Mouse (Mus musculus): ENCODE data around the gene Hdlbp. TPM values are rescaled to one million over a fixed set of nuclear protein-coding genes. Genes with fewer than 3 reads are reported as not detected.
A peak's percentile ranks its signal among the peaks of the same experiment; 100 is the strongest.
"Not testable (repeated sequence)": the region's sequence is repeated elsewhere in the genome, so short reads cannot be mapped to it uniquely, and the experiment has no call there.

Hdlbp gene
- polyA plus RNA-seq, 1 experiment from 2014 or later: 172 TPM

GRCm38 (mm10) chr1:93468626-93469025 lies 10.0 kb downstream of the Hdlbp start:
- H3K27me3 ChIP-seq (replicated peaks; ENCODE audit: insufficient read depth, low read length): no peaks in the 10 kb centered on the region
- no peak for ATAC-seq
- no peaks in the 10 kb centered on the region for H3K9me3 ChIP-seq (ENCODE audit: low read length)
- H3K27ac ChIP-seq (ENCODE audit: low read length): no peak overlapping the region
- H3K36me3 ChIP-seq (ENCODE audit: insufficient read depth, low read length): no peaks in the 10 kb centered on the region
- WGBS: 82% methylated on average over 4 of the region's 4 CpGs
- no peak overlapping the region for H3K4me3 ChIP-seq (ENCODE audit: low read depth, low read length)
- no peak overlapping the region for H3K4me2 ChIP-seq (replicated peaks; ENCODE audit: low read depth, low read length)
- H3K4me1 ChIP-seq (ENCODE audit: insufficient read depth, low read depth, low read length): no peaks in the 10 kb centered on the region
- H3K9ac ChIP-seq (replicated peaks; ENCODE audit: low read depth): no peak overlapping the region
- TF ChIP-seq CTCF (IDR thresholded peaks at IDR 0.05): no peak
- TF ChIP-seq EP300 (IDR thresholded peaks at IDR 0.05): no peak
- DNase-seq (ENCODE audit: low spot score): no peak

GRCm38 (mm10) chr1:93465746-93466145 lies 12.9 kb downstream of the Hdlbp start:
- H3K4me3 ChIP-seq (ENCODE audit: low read depth, low read length): no peak overlapping the region
- H3K9ac ChIP-seq (replicated peaks; ENCODE audit: low read depth): no peak overlapping the region
- no peak overlapping the region for H3K4me2 ChIP-seq (replicated peaks; ENCODE audit: low read depth, low read length)
- ATAC-seq (no peak), DNase-seq (ENCODE audit: low spot score) (no peak)
- H3K36me3 ChIP-seq (ENCODE audit: insufficient read depth, low read length): no peaks in the 10 kb centered on the region
- H3K27me3 ChIP-seq (replicated peaks; ENCODE audit: insufficient read depth, low read length): no peaks in the 10 kb centered on the region
- H3K4me1 ChIP-seq (ENCODE audit: insufficient read depth, low read depth, low read length): no peaks in the 10 kb centered on the region
- no peaks in the 10 kb centered on the region for H3K9me3 ChIP-seq (ENCODE audit: low read length)
- no peak overlapping the region for H3K27ac ChIP-seq (ENCODE audit: low read length)
- no peak for TF ChIP-seq EP300 (IDR thresholded peaks at IDR 0.05)
- TF ChIP-seq CTCF (IDR thresholded peaks at IDR 0.05): no peak

GRCm38 (mm10) chr1:93465066-93465465 lies 13.5 kb downstream of the Hdlbp start:
- no peaks in the 10 kb centered on the region for H3K36me3 ChIP-seq (ENCODE audit: insufficient read depth, low read length)
- no peaks in the 10 kb centered on the region for H3K4me1 ChIP-seq (ENCODE audit: insufficient read depth, low read depth, low read length)
- ATAC-seq (no peak), DNase-seq (ENCODE audit: low spot score) (no peak)
- H3K27me3 ChIP-seq (replicated peaks; ENCODE audit: insufficient read depth, low read length): no peaks in the 10 kb centered on the region
- H3K27ac ChIP-seq (ENCODE audit: low read length): no peak overlapping the region
- no peak overlapping the region for H3K4me3 ChIP-seq (ENCODE audit: low read depth, low read length)
- no peak overlapping the region for H3K4me2 ChIP-seq (replicated peaks; ENCODE audit: low read depth, low read length)
- H3K9me3 ChIP-seq (ENCODE audit: low read length): no peaks in the 10 kb centered on the region
- H3K9ac ChIP-seq (replicated peaks; ENCODE audit: low read depth): no peak overlapping the region
- TF ChIP-seq EP300 (IDR thresholded peaks at IDR 0.05): no peak
- TF ChIP-seq CTCF (IDR thresholded peaks at IDR 0.05): no peak

GRCm38 (mm10) chr1:93459101-93459500 lies 19.5 kb downstream of the Hdlbp start:
- 63% methylated on average over 3 of the region's 3 CpGs for WGBS
- no peaks in the 10 kb centered on the region for H3K9me3 ChIP-seq (ENCODE audit: low read length)
- no peaks in the 10 kb centered on the region for H3K4me1 ChIP-seq (ENCODE audit: insufficient read depth, low read depth, low read length)
- no peak overlapping the region for H3K4me3 ChIP-seq (ENCODE audit: low read depth, low read length)
- H3K4me2 ChIP-seq (replicated peaks; ENCODE audit: low read depth, low read length): no peak overlapping the region
- no peak for ATAC-seq
- no peak overlapping the region for H3K9ac ChIP-seq (replicated peaks; ENCODE audit: low read depth)
- no peaks in the 10 kb centered on the region for H3K36me3 ChIP-seq (ENCODE audit: insufficient read depth, low read length)
- no peaks in the 10 kb centered on the region for H3K27me3 ChIP-seq (replicated peaks; ENCODE audit: insufficient read depth, low read length)
- H3K27ac ChIP-seq (ENCODE audit: low read length): no peak overlapping the region
- no peak for TF ChIP-seq CTCF (IDR thresholded peaks at IDR 0.05)
- no peak for TF ChIP-seq EP300 (IDR thresholded peaks at IDR 0.05)
- no peak for DNase-seq (ENCODE audit: low spot score)

GRCm38 (mm10) chr1:93458357-93458756 lies 20.3 kb downstream of the Hdlbp start:
- DNase-seq (ENCODE audit: low spot score) (no peak), ATAC-seq (no peak)
- Histone ChIP-seq H3K4me1 (ENCODE audit: insufficient read depth, low read depth, low read length) (no peaks in the 10 kb centered on the region), H3K9me3 (ENCODE audit: low read length) (no peaks in the 10 kb centered on the region), H3K36me3 (ENCODE audit: insufficient read depth, low read length) (no peaks in the 10 kb centered on the region), H3K27me3 (replicated peaks; ENCODE audit: insufficient read depth, low read length) (no peaks in the 10 kb centered on the region), H3K4me2 (replicated peaks; ENCODE audit: low read depth, low read length) (no peak overlapping the region), H3K27ac (ENCODE audit: low read length) (no peak overlapping the region), H3K9ac (replicated peaks; ENCODE audit: low read depth) (no peak overlapping the region), H3K4me3 (ENCODE audit: low read depth, low read length) (no peak overlapping the region)
- no peak for TF ChIP-seq CTCF (IDR thresholded peaks at IDR 0.05)
- TF ChIP-seq EP300 (IDR thresholded peaks at IDR 0.05): no peak
- WGBS: 11% methylated on average over 1 of the region's 1 CpGs

GRCm38 (mm10) chr1:93453721-93454255 lies 24.8 kb downstream of the Hdlbp start:
- Histone ChIP-seq H3K4me2 (replicated peaks; ENCODE audit: low read depth, low read length) (no peak overlapping the region), H3K36me3 (ENCODE audit: insufficient read depth, low read length) (no peaks in the 10 kb centered on the region), H3K4me3 (ENCODE audit: low read depth, low read length) (no peak overlapping the region), H3K9me3 (ENCODE audit: low read length) (no peaks in the 10 kb centered on the region), H3K4me1 (ENCODE audit: insufficient read depth, low read depth, low read length) (no peaks in the 10 kb centered on the region), H3K27ac (ENCODE audit: low read length) (no peak overlapping the region), H3K27me3 (replicated peaks; ENCODE audit: insufficient read depth, low read length) (no peaks in the 10 kb centered on the region), H3K9ac (replicated peaks; ENCODE audit: low read depth) (no peak overlapping the region)
- DNase-seq (ENCODE audit: low spot score): no peak
- no peak for ATAC-seq
- TF ChIP-seq CTCF (IDR thresholded peaks at IDR 0.05) (no peak), EP300 (IDR thresholded peaks at IDR 0.05) (no peak)

- H3K36me3 ChIP-seq (ENCODE audit: insufficient read depth, low read length); H3K4me3 ChIP-seq (ENCODE audit: low read depth, low read length); H3K27ac ChIP-seq (ENCODE audit: low read length); ATAC-seq; H3K27me3 ChIP-seq (replicated peaks; ENCODE audit: insufficient read depth, low read length); H3K9ac ChIP-seq (replicated peaks; ENCODE audit: low read depth); H3K4me1 ChIP-seq (ENCODE audit: insufficient read depth, low read depth, low read length); H3K4me2 ChIP-seq (replicated peaks; ENCODE audit: low read depth, low read length); DNase-seq (ENCODE audit: low spot score); H3K9me3 ChIP-seq (ENCODE audit: low read length): not testable (repeated sequence)
- TF ChIP-seq CTCF (IDR thresholded peaks at IDR 0.05): peak; percentile 44
- 86% methylated on average over 5 of the region's 5 CpGs for WGBS
Measured at GRCm38 (mm10) chr1:93450118-93450517, 28.5 kb downstream of the Hdlbp start.

All from lung, postnatal 0 days (tissue).